Mouse (Mus musculus): ENCODE results near the gene Capn2. TPM values are rescaled to one million over a fixed set of nuclear protein-coding genes. Genes with fewer than 3 reads are reported as not detected.

The Capn2 gene
- total and polyA plus RNA-seq, 2 experiments from 2014 or later = 62.6 to 71.2 TPM

DNA sequence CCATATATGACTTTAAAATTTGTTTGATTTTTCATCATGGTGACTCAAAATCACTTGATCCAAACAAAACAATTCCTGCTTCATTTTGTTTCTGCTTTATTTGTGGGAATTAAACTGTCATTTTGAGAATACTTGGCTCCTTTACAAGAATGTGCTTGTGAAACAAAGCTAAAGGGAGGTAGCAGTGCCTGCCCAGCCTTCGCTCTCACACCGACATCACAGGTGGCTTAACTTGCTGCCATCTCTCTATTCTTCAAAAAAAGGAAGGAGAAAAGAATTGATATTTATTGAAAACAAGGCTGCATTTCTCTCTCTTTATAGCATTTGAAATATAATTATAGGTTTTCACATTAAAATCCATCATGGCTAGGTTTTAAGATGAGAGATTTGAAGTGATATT lies 93.1 kb downstream of the Capn2 start:
- ATAC-seq (ENCODE audit: insufficient read depth, low read depth) (no peak), DNase-seq (ENCODE audit: low spot score) (no peak)
- peaks cover 27% of the 10 kb centered on the region for H3K4me1 ChIP-seq (ENCODE audit: control insufficient read depth, insufficient read depth)
- no peak overlapping the region for H3K9ac ChIP-seq (replicated peaks; ENCODE audit: low read depth, low read length)
- H3K27me3 ChIP-seq (ENCODE audit: control insufficient read depth, insufficient read depth, low read length) = no peaks in the 10 kb centered on the region
- TF ChIP-seq EP300 (IDR thresholded peaks at IDR 0.05; ENCODE audit: low read depth) (no peak), CTCF (IDR thresholded peaks at IDR 0.05; ENCODE audit: low read depth) (no peak)
- H3K27ac ChIP-seq (ENCODE audit: low read depth) = no peak overlapping the region
- H3K4me2 ChIP-seq (ENCODE audit: low read depth, low read length) = no peak overlapping the region
- no peaks in the 10 kb centered on the region for H3K9me3 ChIP-seq (replicated peaks; ENCODE audit: control insufficient read depth, low read length)
- peaks cover under 1% of the 10 kb centered on the region; the same call in 1 of the 2 replicates for H3K36me3 ChIP-seq (replicated peaks; ENCODE audit: control insufficient read depth, insufficient read depth, low read length)
- no peak overlapping the region for H3K4me3 ChIP-seq (ENCODE audit: low read depth, low read length)
- WGBS = 27% methylated on average over 2 of the region's 2 CpGs

DNA sequence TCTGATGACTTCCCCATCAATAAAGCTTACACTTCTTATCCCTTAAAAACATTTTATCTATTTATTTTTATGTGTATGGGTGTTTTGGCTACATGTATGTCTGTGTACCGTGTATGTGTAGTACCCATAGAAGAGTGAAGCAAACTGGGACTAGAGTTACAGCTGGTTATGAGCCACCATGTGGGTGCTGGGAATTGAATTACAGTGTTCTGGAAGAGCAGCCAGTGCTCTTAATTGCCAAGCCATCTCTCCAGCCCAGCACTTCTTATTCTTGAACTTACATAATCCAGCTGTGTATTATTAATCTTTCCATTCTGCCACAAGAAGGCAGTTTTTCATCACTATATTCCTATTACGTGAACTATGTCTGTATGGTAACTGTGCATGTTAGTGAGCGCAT lies 97.9 kb downstream of the Capn2 start:
- H3K4me2 ChIP-seq (ENCODE audit: low read depth, low read length) = no peak overlapping the region
- no peak for TF ChIP-seq EP300 (IDR thresholded peaks at IDR 0.05; ENCODE audit: low read depth)
- TF ChIP-seq CTCF (IDR thresholded peaks at IDR 0.05; ENCODE audit: low read depth) = no peak
- H3K4me1 ChIP-seq (ENCODE audit: control insufficient read depth, insufficient read depth) = peaks cover 7% of the 10 kb centered on the region; the same call in 1 of the 2 replicates
- 86% methylated on average over 3 of the region's 3 CpGs for WGBS
- H3K27ac ChIP-seq (ENCODE audit: low read depth) = no peak overlapping the region
- no peaks in the 10 kb centered on the region for H3K9me3 ChIP-seq (replicated peaks; ENCODE audit: control insufficient read depth, low read length)
- no peak overlapping the region for H3K4me3 ChIP-seq (ENCODE audit: low read depth, low read length)
- H3K27me3 ChIP-seq (ENCODE audit: control insufficient read depth, insufficient read depth, low read length) = no peaks in the 10 kb centered on the region
- no peak for ATAC-seq (ENCODE audit: insufficient read depth, low read depth)
- H3K36me3 ChIP-seq (replicated peaks; ENCODE audit: control insufficient read depth, insufficient read depth, low read length) = no peaks in the 10 kb centered on the region
- no peak overlapping the region for H3K9ac ChIP-seq (replicated peaks; ENCODE audit: low read depth, low read length)
- DNase-seq (ENCODE audit: low spot score) = no peak

Other genes with a start within 250 kb of the Capn2 start
- gene Degs1, start 234.8 kb downstream of the Capn2 start, total RNA-seq (2014; rRNA removed; ENCODE audit: low replicate concordance) = 214 and 218 TPM in 2 replicates
- 188 and 190 TPM in 2 replicates for gene Degs1, start 234.8 kb downstream of the Capn2 start, polyA plus RNA-seq (2015; fragmentation: Nextera tagmentation; extraction: Ambion mirVana)
- gene Fbxo28, start 176.0 kb downstream of the Capn2 start, total RNA-seq (2014; rRNA removed; ENCODE audit: low replicate concordance) = 12.2 and 27.9 TPM in 2 replicates
- 7.2 and 7.7 TPM in 2 replicates for gene Fbxo28, start 176.0 kb downstream of the Capn2 start, polyA plus RNA-seq (2015; fragmentation: Nextera tagmentation; extraction: Ambion mirVana)
- gene Trp53bp2, start 108.4 kb downstream of the Capn2 start, total RNA-seq (2014; rRNA removed; ENCODE audit: low replicate concordance) = 13.6 and 31.9 TPM in 2 replicates
- gene Trp53bp2, start 108.4 kb downstream of the Capn2 start, polyA plus RNA-seq (2015; fragmentation: Nextera tagmentation; extraction: Ambion mirVana) = 7.4 and 8.3 TPM in 2 replicates
- not detected in 2 replicates for gene Capn8, start 47.4 kb upstream of the Capn2 start, total RNA-seq (2014; rRNA removed; ENCODE audit: low replicate concordance)
- not detected in 2 replicates for gene Capn8, start 47.4 kb upstream of the Capn2 start, polyA plus RNA-seq (2015; fragmentation: Nextera tagmentation; extraction: Ambion mirVana)
- not detected in 2 replicates for gene Ccdc185, start 231.6 kb upstream of the Capn2 start, total RNA-seq (2014; rRNA removed; ENCODE audit: low replicate concordance)
- gene Ccdc185, start 231.6 kb upstream of the Capn2 start, polyA plus RNA-seq (2015; fragmentation: Nextera tagmentation; extraction: Ambion mirVana) = not detected in 2 replicates
- 0.85 and 6.4 TPM in 2 replicates for gene Susd4, start 246.3 kb upstream of the Capn2 start, total RNA-seq (2014; rRNA removed; ENCODE audit: low replicate concordance)
- 1.8 and 2.2 TPM in 2 replicates for gene Susd4, start 246.3 kb upstream of the Capn2 start, polyA plus RNA-seq (2015; fragmentation: Nextera tagmentation; extraction: Ambion mirVana)